Mouse (Mus musculus): Measurements from ENCODE around the gene Phldb2. TPM values are rescaled to one million over a fixed set of nuclear protein-coding genes. Genes with fewer than 3 reads are reported as not detected.
A peak's percentile ranks its signal among the peaks of the same experiment; 100 is the strongest.

The Phldb2 gene
- total RNA-seq, 4 experiments from 2014 or later = 29.4 to 56.4 (median 41.4) TPM

DNA sequence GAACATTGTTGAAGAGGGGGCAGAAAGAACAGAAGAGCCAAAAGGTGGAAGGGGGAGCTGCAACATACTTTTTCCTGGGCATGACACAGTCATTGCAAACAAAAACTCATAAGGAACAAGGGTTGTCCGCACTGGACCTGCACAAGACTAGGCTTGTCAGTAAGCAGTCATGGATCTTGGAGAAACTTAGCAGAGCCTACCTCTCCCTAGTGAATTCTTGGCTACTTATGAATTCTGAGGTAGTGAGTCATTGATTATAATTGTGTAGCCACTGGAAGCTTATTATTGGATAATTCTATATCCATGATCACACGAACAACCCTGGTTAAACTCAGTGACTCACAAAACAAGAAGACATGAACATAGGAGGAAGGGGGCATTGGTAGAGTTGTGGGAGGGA lies 7.1 kb downstream of the Phldb2 start:
- no peak for DNase-seq

GRCm38 (mm10) chr16:45945649-45946048 lies 7.7 kb downstream of the Phldb2 start:
- DNase-seq = no peak

DNA sequence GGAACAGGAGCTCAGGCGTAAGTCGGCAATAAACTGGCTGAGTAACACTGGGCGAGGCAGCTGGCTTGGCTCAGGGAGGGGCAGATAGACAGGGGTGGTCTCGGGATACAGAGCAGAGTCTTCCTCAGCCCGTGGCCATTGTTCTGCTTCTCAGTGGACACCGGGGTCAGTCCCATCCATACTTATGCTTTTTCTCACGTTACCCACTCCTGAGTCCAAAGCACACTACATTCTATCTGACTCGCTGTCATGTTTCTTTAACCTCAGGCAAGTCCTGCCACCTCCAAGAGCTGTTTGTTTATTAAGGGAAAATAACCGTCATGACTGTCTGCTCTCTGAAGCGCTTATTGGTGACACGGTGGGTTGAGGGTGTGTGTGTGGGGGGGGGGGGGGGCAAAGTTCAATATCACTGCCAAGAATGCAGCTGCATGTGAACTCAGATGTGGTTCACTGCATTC lies 8.2 kb downstream of the Phldb2 start:
- DNase-seq = no peak

DNA sequence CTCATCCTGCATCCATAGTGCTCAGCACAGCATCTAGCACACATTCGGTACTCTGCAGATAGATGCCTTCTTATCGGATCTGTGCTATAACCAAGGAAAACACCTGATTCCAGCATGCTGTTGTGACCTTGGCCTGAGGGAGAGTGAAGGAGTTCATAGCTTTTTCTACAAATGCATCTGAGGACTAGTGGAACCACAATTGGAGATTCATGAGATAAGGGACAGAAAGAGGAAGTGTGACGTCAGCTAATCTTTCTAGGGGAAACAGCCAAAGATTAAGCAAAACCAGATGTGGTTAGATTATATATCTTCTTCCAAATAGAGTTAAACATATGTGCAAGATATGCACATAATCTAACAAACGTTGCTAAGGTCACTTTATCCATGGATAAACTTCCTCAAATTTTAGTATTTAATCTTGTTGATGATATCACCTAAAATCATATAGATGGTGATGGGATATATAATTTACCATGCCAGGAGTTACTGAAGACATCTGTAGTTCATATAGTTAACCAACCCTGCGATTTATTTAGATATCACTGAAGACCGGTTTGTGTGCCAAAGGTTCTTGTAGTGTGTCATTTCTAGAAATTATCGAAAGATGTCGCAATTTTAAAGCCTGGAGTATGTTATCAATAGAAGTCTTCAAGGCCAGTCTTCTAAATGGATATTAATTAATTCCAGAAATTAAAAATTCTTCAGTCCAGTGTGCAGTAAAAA lies 11.1 kb downstream of the Phldb2 start:
- DNase-seq = no peak

- DNase-seq = no peak
Observed at GRCm38 (mm10) chr16:45940701-45941100, 12.7 kb downstream of the Phldb2 start.

DNA sequence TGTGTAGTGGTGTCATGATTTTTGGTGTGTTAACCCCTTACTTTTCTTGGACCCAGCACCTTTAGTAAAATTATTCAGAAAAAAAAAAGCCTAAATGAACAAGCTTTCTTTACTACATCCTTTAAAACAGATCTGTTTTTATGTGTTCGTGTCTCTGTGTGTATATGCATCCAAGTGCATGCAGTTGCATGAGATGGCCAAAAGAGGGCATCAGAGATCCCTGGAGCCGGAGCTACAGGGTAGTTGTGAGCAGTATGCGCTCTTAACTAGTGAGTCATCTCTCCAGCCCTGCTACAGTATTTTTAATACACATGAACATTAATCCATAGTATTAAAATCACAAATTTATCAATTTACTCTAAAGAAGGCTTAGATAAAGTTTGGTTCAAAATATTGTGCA lies 14.0 kb downstream of the Phldb2 start:
- no peak for DNase-seq

- DNase-seq = no peak
Observed at GRCm38 (mm10) chr16:45937381-45937780, 16.0 kb downstream of the Phldb2 start.

GRCm38 (mm10) chr16:45936521-45936920 lies 16.9 kb downstream of the Phldb2 start:
- DNase-seq = no peak

DNA sequence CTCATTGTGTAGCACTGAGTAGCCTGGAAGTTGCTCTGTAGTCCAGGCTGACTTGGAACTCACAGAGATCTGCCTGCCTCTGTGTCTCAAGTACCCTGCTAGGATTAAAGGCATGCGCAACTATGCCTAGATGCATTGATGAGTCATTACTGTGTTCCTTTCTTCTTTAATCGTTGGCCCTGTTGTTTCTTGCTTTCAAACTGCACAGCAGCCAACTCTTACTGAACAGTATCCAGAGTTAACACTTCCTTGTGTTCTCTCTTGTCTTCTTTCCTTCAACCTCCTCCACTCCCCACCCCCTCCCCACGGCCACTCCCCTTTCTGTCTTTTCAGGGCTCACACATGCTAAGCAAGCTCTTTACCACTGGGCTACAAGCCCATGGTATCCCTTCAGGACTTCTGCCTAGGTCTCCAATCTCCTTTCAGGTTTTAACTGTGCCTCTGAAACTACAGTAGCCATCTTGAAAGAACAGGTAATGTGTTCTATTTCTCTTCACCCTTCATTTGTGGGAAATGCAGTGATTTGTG lies 17.4 kb downstream of the Phldb2 start:
- no peak for DNase-seq

DNA sequence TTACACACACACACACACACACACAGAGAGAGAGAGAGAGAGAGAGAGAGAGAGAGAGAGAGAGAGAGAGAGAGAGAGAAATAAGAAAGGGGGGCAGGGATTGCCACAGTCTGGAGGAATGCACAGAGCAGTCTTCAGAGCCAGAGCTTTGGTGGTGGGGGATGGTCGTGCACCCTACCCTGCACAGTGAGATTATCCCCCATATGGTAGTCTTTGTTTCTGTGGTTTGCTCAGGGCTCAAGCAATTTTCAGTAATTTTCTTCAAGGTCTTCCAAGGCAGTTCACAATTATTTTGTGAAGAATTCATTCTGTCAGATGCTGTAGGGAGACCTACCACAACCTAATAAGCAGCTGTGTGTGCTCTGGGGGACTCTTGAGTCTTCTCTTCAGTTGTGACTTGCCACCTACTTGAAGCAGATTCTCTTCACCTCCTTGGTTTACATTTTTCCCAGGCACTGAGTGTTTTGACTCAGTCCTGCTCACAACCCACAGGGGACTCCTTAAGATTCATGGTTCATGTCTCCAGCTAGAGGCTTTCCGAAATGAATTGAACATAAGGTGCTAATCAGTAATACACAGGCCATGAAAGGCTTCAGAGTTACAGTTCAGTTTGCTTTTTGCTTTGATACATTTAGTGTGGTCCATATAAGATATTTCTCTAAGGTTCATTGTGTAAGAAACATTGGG lies 18.5 kb downstream of the Phldb2 start:
- no peak for DNase-seq

GRCm38 (mm10) chr16:45930308-45930707 lies 23.1 kb downstream of the Phldb2 start:
- no peak for DNase-seq

GRCm38 (mm10) chr16:45928090-45928489 lies 25.3 kb downstream of the Phldb2 start:
- no peak for DNase-seq

GRCm38 (mm10) chr16:45927601-45928000 lies 25.8 kb downstream of the Phldb2 start:
- DNase-seq = no peak

GRCm38 (mm10) chr16:45926875-45927274 lies 26.5 kb downstream of the Phldb2 start:
- DNase-seq = no peak

DNA sequence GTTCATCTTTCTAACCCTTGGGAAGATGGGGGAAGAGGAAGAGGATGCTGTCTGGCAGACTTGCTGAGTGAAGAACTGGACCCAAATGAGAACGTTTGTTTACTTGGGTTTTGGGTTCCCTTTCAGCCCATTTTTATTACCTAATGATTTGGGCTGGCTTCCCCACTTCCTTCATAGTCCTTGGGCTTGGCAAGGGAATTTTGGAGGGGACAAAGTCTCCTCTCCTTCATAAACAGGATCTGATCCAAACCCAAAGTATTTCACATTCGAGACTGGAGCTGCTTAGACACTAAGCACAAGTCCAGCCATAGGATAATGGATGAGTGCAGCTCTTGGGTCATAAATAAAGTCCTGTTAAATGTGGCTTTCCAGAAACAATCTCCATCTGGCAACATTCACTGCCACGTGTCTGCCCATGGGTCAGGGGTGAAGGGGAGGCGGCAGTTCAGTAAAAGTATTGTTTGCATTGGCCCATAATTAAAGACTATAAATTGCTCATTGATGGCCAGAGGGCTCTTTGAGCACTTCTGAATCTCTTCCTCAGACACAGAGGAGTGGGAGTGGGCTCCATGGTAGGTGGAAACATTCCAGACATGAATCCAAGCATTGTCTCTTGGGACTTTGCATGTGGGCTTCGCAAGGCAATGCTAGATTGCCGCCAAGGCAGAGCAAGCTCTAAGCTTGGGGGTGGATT lies 29.5 kb downstream of the Phldb2 start:
- no peak for DNase-seq

DNA sequence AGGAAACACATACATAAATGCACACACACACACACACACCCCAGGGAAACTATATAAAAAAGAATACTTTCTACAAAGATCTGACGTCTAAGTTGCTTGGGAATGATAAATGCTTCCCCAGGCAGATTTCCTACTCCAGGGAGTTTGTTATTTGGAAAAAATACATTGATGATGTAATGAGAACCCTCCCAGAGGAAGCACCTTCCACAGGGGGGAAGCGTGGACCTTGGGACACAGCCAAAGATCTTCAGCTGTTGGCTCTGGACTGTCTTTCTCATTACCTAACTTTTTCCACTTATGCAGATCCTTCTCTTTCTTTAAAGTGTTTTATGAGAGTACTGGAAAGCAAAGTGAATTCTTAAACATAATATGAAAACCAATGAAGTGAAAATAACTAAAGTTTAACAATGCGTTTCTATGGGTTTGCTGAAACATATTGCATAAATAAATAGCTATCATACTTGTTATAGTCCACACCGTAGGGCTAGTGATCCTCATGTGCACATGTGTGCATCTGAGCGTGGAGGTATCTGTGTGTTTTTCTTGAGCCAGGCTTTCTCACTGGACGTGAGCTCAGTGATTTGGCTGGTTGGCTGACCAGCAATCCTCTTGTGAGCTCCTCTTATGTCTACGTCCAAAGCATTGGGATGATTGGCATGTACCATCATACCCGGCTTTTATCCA lies 30.7 kb downstream of the Phldb2 start:
- DNase-seq = peak; percentile 6

GRCm38 (mm10) chr16:45919572-45919971 lies 33.8 kb downstream of the Phldb2 start:
- DNase-seq = no peak

- no peak for DNase-seq
Observed at GRCm38 (mm10) chr16:45903595-45903994, 49.8 kb downstream of the Phldb2 start.

DNA sequence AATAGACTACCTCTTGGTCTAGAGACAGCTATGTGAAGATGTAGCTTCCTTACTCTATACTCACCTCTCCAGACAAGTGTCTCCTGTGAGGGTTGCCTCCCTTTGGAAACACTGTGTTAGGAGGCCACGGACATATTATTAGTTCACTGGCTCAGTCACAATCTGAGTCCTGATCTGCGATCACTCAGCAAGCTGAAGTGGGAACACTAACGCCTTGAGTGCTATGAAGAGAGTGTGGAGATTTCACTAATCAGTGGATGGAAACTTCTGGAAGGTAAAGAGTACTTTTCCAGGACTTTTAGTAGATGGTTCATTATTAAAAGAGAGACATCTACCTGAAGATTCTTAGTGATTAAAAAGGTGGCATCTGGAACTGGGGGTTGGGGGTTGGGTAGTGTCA lies 54.9 kb downstream of the Phldb2 start:
- no peak for DNase-seq

- DNase-seq = no peak
Observed at GRCm38 (mm10) chr16:45896587-45896986, 56.8 kb downstream of the Phldb2 start.

GRCm38 (mm10) chr16:45894998-45895397 lies 58.4 kb downstream of the Phldb2 start:
- no peak for DNase-seq

GRCm38 (mm10) chr16:45893796-45894195 lies 59.6 kb downstream of the Phldb2 start:
- no peak for DNase-seq

DNA sequence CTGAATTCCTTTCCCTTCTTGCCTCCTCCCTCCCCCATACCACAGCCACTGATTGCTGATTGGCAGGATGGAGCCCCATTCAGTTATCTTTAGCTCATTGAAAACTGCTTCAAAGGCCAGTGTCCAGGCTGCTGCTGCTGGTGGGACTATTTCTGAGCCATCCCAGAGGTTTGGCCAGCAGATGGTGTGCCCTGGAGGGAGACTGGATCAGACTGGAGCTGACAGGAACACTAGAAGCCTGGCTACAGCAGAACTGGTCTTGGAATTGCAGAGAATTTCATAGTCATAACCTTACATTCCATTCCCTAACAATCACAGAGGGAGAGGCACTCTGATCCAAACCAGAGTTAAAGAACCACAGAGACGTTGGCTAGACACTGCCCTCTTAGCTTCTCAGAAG lies 60.5 kb downstream of the Phldb2 start:
- DNase-seq = no peak
